13 mouse cellular contexts compared by ENCODE assay signal in the genomic region with DNA sequence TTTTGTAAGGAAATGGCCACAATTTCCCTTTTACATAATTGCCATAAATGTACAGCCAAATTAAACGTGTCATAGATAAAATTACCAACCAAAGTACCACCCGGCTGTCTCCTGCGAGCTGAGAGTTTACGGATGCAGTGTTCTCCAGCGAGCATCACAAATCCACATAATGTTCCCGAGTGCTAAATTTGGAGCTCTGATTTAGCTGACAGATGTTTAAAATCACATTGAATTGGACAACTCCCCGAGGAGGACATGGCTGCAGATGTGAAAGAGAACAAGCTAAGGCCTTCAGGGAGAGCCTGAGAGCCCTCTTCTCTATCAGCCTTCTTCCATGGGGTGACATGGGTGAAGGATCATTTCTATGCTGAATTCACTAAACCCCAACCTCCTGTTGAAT.
DNase-seq lines count a peak whose midpoint lies in the region; ATAC-seq lines count a peak whose summit lies in the region.
"Had no signal": no experiment of that assay in that cellular context is flagged by ENCODE, and none has a peak within 500 bp of the region (broad histone marks: within the 10 kb centered on the region; RNA-seq: fewer than 3 reads in every experiment).

No protein-coding gene starts in this region.

- no peaks in the 10 kb centered on the region for H3K4me1 ChIP-seq in midbrain, embryonic 11.5 days (ENCODE audit: control insufficient read depth, insufficient read depth, low read length)
- no peaks in the 10 kb centered on the region; the same call in 1 of the 2 replicates for H3K4me1 ChIP-seq in midbrain, embryonic 16.5 days (ENCODE audit: control insufficient read depth, insufficient read depth, low read length)
- H3K4me1 ChIP-seq in stomach, embryonic 15.5 days: 0 out of 2 replicates have a peak, but pooled peaks cover 10% of the 10 kb centered on the region

- H3K9ac ChIP-seq in midbrain, embryonic 11.5 days (ENCODE audit: low read length): no peak overlapping the region
- no peak overlapping the region for H3K9ac ChIP-seq in midbrain, embryonic 16.5 days (ENCODE audit: low read depth, low read length)
- no peak overlapping the region for H3K9ac ChIP-seq in stomach, embryonic 15.5 days
- H3K9ac ChIP-seq: embryonic facial prominence, embryonic 15.5 days; hindbrain, embryonic 13.5 days had no signal

- intact Hi-C loops in heart, postnatal 14 days (cut with DNase I): no loop called here

- no peak overlapping the region for H3K4me3 ChIP-seq in midbrain, embryonic 11.5 days (ENCODE audit: low read depth, low read length)
- no peak overlapping the region for H3K4me3 ChIP-seq in midbrain, embryonic 16.5 days (ENCODE audit: low read depth, low read length)
- no peak overlapping the region for H3K4me3 ChIP-seq in stomach, embryonic 15.5 days (replicated peaks)
- H3K4me3 ChIP-seq: embryonic facial prominence, embryonic 15.5 days; hindbrain, embryonic 13.5 days had no signal

- no peaks in the 10 kb centered on the region for H3K9me3 ChIP-seq in midbrain, embryonic 11.5 days (ENCODE audit: control insufficient read depth, low read length)
- no peaks in the 10 kb centered on the region; the same call in 1 of the 2 replicates for H3K9me3 ChIP-seq in midbrain, embryonic 16.5 days (replicated peaks; ENCODE audit: control insufficient read depth, low read length, poor library complexity, severe bottlenecking)
- H3K9me3 ChIP-seq in stomach, embryonic 15.5 days: no peaks in the 10 kb centered on the region
- H3K9me3 ChIP-seq: embryonic facial prominence, embryonic 15.5 days; hindbrain, embryonic 13.5 days had no signal

- no peak overlapping the region for H3K4me2 ChIP-seq in midbrain, embryonic 11.5 days
- no peak overlapping the region for H3K4me2 ChIP-seq in midbrain, embryonic 16.5 days (ENCODE audit: low read length)
- no peak overlapping the region for H3K4me2 ChIP-seq in stomach, embryonic 15.5 days
- H3K4me2 ChIP-seq: embryonic facial prominence, embryonic 15.5 days; hindbrain, embryonic 13.5 days had no signal

- no peaks in the 10 kb centered on the region for H3K27me3 ChIP-seq in midbrain, embryonic 11.5 days (ENCODE audit: control insufficient read depth, insufficient read depth, low read length)
- H3K27me3 ChIP-seq in midbrain, embryonic 16.5 days (ENCODE audit: control insufficient read depth, insufficient read depth, low read depth, low read length): no peaks in the 10 kb centered on the region
- H3K27me3 ChIP-seq in stomach, embryonic 15.5 days (replicated peaks): no peaks in the 10 kb centered on the region
- H3K27me3 ChIP-seq: CH12.LX; embryonic facial prominence, embryonic 15.5 days had no signal

- peak; percentile 17 for DNase-seq in kidney, adult 9 months
- DNase-seq in kidney, postnatal 4 days: no peak
- peak; percentile 19 for DNase-seq in midbrain, embryonic 11.5 days (ENCODE audit: low spot score, missing footprints)
- peak; percentile 14 to 23 for DNase-seq in heart, postnatal 14 days
- no peak for DNase-seq in urinary bladder, adult 2 months (ENCODE audit: low spot score)
- no peak for DNase-seq in thymus, postnatal 14 days
- DNase-seq: cerebellum, postnatal 14 days had no signal

- ATAC-seq in midbrain, embryonic 11.5 days (ENCODE audit: low FRiP score): no peak
- no peak for ATAC-seq in midbrain, embryonic 16.5 days
- no peak for ATAC-seq in stomach, embryonic 15.5 days (ENCODE audit: insufficient read depth, low FRiP score, low read depth)

- WGBS in midbrain, embryonic 11.5 days: 86% methylated on average over 7 of the region's 7 CpGs
- WGBS in midbrain, embryonic 16.5 days: 86% methylated on average over 7 of the region's 7 CpGs
- WGBS in stomach, embryonic 15.5 days: 42% methylated on average over 7 of the region's 7 CpGs

- H3K36me3 ChIP-seq in midbrain, embryonic 11.5 days (ENCODE audit: control insufficient read depth, insufficient read depth, low read length): no peaks in the 10 kb centered on the region
- H3K36me3 ChIP-seq in midbrain, embryonic 16.5 days (ENCODE audit: control insufficient read depth, insufficient read depth, low read length): no peaks in the 10 kb centered on the region
- no peaks in the 10 kb centered on the region for H3K36me3 ChIP-seq in stomach, embryonic 15.5 days
- H3K36me3 ChIP-seq: embryonic facial prominence, embryonic 15.5 days; hindbrain, embryonic 13.5 days had no signal

- H3K27ac ChIP-seq in midbrain, embryonic 11.5 days (ENCODE audit: low read depth, low read length): no peak overlapping the region
- no peak overlapping the region for H3K27ac ChIP-seq in midbrain, embryonic 16.5 days (ENCODE audit: low read length)
- peak overlapping the region; percentile 54 for H3K27ac ChIP-seq in stomach, embryonic 15.5 days
- H3K27ac ChIP-seq: embryonic facial prominence, embryonic 15.5 days; hindbrain, embryonic 13.5 days; macrophage had no signal

Comparison
In these comparisons a context has a peak if more than half of its experiments do, and no peak if none do; other contexts are left out.
1. DNase-seq: peak in kidney, adult 9 months (single experiment), midbrain, embryonic 11.5 days (single experiment) and heart, postnatal 14 days (2 of 2); none in kidney, postnatal 4 days (0 of 2), urinary bladder, adult 2 months (single experiment) and thymus, postnatal 14 days (single experiment).